Mouse (Mus musculus) megakaryocyte, embryonic 14.5 days (primary cell): ENCODE data around the gene Fndc4.

Experiments used
- FLI1 ChIP-seq: IDR thresholded peaks from 2 replicates; pipeline ENCODE4 v1.6.1; 2012; ENCODE audit warnings: low read length, inconsistent platforms, mixed read lengths
- GATA1 ChIP-seq: IDR thresholded peaks from 3 replicates; pipeline ENCODE4 v1.6.1; 2012; ENCODE audit warnings: mixed read lengths, low read length, inconsistent platforms, borderline replicate concordance

GRCm38 (mm10) chr5:31297981-31298380, 2.1 kb upstream of the Fndc4 start:
- TF ChIP-seq GATA1 (no peak), FLI1 (no peak)
